Mouse (Mus musculus) common myeloid progenitor, adult 5-6 weeks (primary cell): Measurements from ENCODE around the gene Igtp. TPM values are rescaled to one million over a fixed set of nuclear protein-coding genes. Genes with fewer than 3 reads are reported as not detected.
"Not testable (repeated sequence)": the region's sequence is repeated elsewhere in the genome, so short reads cannot be mapped to it uniquely, and the experiment has no call there.

Source experiments
- ATAC-seq: replicated peaks from 2 replicates; pipeline ENCODE4 v1.8.0; 2016; ENCODE audit warnings: low read depth, mild to moderate bottlenecking, moderate TSS enrichment, inconsistent platforms; ENCODE audit not compliant: poor library complexity, severe bottlenecking
- total RNA-seq: library from RNA; stranded (forward); fragments of 200-1000, 187-1606 nt; gene quantifications from 2 replicates; pipeline ENCODE4 v1.2.3, GENCODE M21; 2017

Gene Igtp
- total RNA-seq, 1 experiment from 2014 or later = 15.2 TPM

DNA sequence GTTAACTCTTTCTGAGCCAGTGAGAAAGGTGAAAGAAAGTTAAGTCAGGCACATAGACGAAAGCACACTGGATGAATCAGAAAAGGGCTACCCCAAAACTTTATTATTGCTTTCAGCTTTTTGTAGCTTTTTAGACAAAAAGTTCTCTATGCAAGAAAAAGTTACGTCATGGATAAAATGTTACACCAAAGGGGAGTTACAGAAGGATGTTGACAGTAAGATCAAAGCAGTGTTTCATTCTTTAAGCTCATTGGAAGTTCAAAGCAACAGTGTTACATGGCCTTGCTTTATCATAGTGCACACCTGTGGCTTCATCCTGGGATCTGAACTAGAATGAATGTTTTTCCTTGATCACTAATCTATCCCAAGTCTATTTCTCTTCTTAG lies 12.3 kb downstream of the Igtp start:
- no peak for ATAC-seq

- no peak for ATAC-seq
These were observed 14.5 kb downstream of the Igtp start for GRCm38 (mm10) chr11:58213673-58214342.

GRCm38 (mm10) chr11:58214391-58215048 lies 15.2 kb downstream of the Igtp start:
- ATAC-seq = peak; percentile 92

DNA sequence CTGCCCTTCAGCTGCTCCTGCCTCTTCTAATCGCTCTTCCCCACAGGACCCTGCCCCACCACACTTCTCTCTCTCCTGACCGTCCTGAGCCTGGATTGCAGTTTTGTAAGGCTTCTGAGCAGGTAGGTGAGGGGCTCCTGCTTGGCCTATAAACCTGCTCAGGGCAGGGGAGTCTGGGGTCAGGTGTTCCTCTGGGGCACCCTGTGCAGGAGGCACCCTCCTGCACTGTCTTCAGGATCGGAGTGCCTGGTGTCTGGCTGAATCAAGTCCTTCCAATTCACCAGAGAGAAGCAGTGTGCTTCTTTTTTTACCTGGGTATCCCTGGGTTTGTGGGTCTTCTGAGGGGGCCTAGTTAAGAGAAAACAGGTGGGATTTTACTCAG lies 15.7 kb downstream of the Igtp start:
- ATAC-seq = not testable (repeated sequence)

- no peak for ATAC-seq
These were observed 16.5 kb downstream of the Igtp start for GRCm38 (mm10) chr11:58215814-58216213.

- ATAC-seq = no peak
These were observed 17.5 kb downstream of the Igtp start for GRCm38 (mm10) chr11:58216823-58217222.

- ATAC-seq = no peak
These were observed 24.4 kb downstream of the Igtp start for GRCm38 (mm10) chr11:58223751-58224150.

DNA sequence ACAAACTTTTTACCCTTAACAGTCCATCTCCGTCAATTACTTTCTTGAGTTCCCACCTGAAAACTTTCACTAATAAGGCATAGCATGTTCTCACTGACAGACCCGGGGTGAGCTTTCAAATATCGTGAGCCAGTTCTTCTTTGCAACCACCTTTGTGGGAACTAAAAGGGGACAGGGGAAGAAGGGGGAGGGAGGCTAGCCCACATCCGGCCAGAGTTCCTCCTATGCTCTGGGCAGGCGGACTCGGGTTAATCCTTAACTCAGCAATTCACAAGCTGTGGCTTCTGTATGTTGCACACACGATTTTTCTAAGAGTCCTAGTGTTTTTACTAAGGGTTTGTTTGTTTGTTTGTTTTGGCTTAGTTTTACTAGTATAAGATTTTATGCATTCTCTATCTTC lies 25.0 kb downstream of the Igtp start:
- peak; percentile 92 for ATAC-seq

DNA sequence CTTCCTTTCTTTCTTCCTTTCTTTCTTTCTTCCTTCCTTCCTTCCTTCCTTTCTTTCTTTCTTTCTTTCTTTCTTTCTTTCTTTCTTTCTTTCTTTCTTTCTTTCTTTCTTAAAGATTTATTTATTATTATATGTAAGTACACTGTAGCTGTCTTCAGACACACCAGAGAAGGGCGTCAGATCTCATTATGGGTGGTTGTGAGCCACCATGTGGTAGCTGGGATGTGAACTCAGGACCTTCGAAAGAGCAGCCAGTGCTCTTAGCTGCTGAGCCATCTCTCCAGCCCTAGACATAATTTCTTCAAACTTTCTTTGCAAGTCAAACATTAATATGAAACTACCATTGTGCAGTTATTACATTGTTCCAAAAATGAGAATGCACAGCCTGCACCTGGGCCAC lies 25.5 kb downstream of the Igtp start:
- not testable (repeated sequence) for ATAC-seq

- ATAC-seq = peak; percentile 85
These were observed 26.3 kb downstream of the Igtp start for GRCm38 (mm10) chr11:58225655-58226054.

GRCm38 (mm10) chr11:58226425-58226824 lies 27.1 kb downstream of the Igtp start:
- ATAC-seq = no peak

- ATAC-seq = not testable (repeated sequence)
These were observed 28.7 kb downstream of the Igtp start for GRCm38 (mm10) chr11:58228021-58228420.

- no peak for ATAC-seq
These were observed 31.1 kb downstream of the Igtp start for GRCm38 (mm10) chr11:58230396-58230910.

DNA sequence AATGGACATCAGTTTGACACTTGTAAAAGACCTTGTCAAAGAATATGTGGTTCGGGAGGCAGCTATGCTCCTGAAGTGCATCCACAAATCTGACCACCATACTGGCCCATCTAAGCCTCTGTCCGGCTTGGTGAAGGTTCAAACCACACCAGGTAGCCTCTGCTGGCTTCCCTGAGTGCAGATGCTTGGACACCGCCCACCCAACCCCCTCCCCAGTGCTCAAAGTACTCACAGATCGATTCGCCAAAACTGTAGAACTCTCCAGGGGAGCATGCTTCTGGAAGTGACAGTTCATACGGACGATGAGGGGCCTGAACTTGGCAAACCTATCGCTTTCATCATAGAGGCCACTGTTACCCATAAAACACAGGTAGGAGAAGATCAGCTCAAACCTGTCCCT lies 31.8 kb downstream of the Igtp start:
- ATAC-seq = no peak

- not testable (repeated sequence) for ATAC-seq
These were observed 35.2 kb downstream of the Igtp start for GRCm38 (mm10) chr11:58234551-58234950.

DNA sequence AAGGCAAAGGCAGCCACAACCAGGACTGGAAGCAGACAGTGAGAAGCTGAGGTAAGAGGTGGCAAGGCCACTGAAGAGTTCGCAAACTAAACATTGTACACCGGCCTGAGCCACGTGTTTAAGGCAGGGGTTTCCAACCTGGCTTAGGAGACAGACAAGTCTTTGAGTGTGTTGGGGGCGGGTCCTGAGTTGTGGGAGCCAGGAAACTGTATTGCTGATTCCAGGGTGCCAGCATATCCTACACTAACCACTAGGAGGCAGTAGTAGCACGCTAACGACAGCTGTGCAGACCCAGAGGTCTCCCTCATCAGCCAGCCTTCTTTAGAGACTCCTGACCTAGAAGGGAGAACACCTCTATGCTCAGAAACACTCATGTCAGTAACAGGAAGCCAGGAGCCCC lies 35.8 kb downstream of the Igtp start:
- ATAC-seq = peak; percentile 54

GRCm38 (mm10) chr11:58238840-58239791 lies 39.8 kb downstream of the Igtp start:
- ATAC-seq = peak; percentile 98

GRCm38 (mm10) chr11:58247294-58247693 lies 47.9 kb downstream of the Igtp start:
- ATAC-seq = no peak

GRCm38 (mm10) chr11:58249203-58249981 lies 50.0 kb downstream of the Igtp start:
- no peak for ATAC-seq

- peak; percentile 52 for ATAC-seq
These were observed 51.2 kb downstream of the Igtp start for GRCm38 (mm10) chr11:58250550-58250949.
